Mouse (Mus musculus) adipose tissue, adult 10 weeks (tissue): ENCODE results near the gene Tbc1d23. TPM values are rescaled to one million over a fixed set of nuclear protein-coding genes. Genes with fewer than 3 reads are reported as not detected.

Experiments
- polyA plus RNA-seq: library from polyadenylated mRNA; stranded (reverse); fragments of 350-450 nt; fragmentation: Illumina TruSeq; extraction: RNeasy Lipid Tissue Mini Kit (QIAGEN cat#74804); gene quantifications from one replicate; pipeline ENCODE4 v1.2.3, GENCODE M21; 2014; ENCODE audit warnings: low read depth, low replicate concordance

Tbc1d23 gene
- polyA plus RNA-seq, result 28.7 TPM

GRCm38 (mm10) chr16:57231089-57231936 lies at the start of gene Tbc1d23:
Tbc1d23 (minus strand) TSS chr16:57231504.

DNA sequence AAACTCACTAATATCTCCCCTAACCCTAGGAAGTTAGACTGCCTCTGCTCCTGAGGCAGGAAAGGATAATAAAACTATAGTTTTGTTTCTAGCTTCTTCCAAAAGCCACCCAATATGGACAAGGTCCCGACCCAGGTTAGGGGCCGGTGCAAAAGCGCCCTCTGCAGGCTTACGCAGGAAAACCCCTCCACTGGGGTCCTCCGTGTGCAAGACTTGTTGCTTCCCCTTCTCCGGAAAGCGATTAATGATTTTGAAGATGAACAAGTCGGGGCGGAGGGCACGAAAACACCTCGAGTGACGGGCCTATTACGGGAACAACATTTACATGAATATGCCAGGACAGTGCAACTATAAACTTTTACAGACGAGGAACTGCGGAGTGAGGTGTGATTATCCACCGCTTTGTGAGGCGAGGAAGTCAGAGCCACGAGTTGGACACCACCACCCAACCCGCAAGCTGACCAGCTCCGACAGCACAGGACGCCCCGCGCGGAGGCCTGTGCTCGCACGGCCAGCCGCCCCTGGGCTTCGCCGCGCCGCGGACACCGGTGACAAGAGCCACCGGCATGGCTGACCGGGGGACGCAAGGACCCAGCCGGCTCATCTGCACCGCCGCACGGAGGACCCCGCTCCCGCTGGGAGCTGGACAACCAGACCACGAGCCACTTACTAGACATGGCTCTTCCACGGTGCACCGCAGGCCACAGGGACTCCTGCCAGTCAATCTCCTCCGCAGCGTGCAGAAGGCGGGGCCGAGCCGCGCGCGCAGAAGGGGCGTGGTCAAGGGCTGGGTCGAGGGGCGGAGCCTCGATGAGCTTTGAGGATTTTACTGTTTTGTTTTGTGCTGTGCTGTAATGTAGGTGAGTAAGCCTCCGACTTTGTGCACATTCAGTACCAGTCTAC lies 64.4 kb downstream of the Tbc1d23 start, which contains the start of gene Nit2:
Gene Nit2, minus strand, starts transcription at position 731 of the 903 bp plus-strand sequence.

GRCm38 (mm10) chr16:57120913-57121815 lies 110.1 kb downstream of the Tbc1d23 start, which contains the start of gene Tomm70a:
Tomm70a (plus strand) TSS chr16:57121703.

Other genes starting within 250 kb of the Tbc1d23 start
- gene Tmem45a2, start 160.1 kb downstream of the Tbc1d23 start, polyA plus RNA-seq, result not detected
- 26.2 TPM for gene Tomm70a, start 109.8 kb downstream of the Tbc1d23 start, polyA plus RNA-seq
- 30.2 TPM for gene Nit2, start 64.2 kb downstream of the Tbc1d23 start, polyA plus RNA-seq
- gene Tmem30c, start 61.4 kb upstream of the Tbc1d23 start, polyA plus RNA-seq, result 0.47 TPM
- gene Filip1l, start 121.6 kb upstream of the Tbc1d23 start, polyA plus RNA-seq, result 23.1 TPM